Mouse (Mus musculus) limb, embryonic 12.5 days (tissue): ENCODE measurements around the gene Mmp11. TPM values are rescaled to one million over a fixed set of nuclear protein-coding genes. Genes with fewer than 3 reads are reported as not detected.

ENCODE experiments used
- ATAC-seq: fragments of 200-750 bp; cut with Nextera tagmentation; 2 replicates; pipeline ENCODE4 v1.8.0; 2017; ENCODE audit warnings: low read depth, moderate TSS enrichment; ENCODE audit not compliant: insufficient number of reproducible peaks, insufficient read depth, low FRiP score, low TSS enrichment
- H3K27ac ChIP-seq: fragments of 300-500 bp; sonication (generic); 2 replicates; pipeline ENCODE4 v1.5.1; 2016; ENCODE audit warnings: mild to moderate bottlenecking, moderate library complexity
- H3K27me3 ChIP-seq: fragments of 300-500 bp; sonication (generic); 2 replicates; pipeline ENCODE4 v1.6.1; 2016; ENCODE audit warnings: mild to moderate bottlenecking, moderate library complexity
- H3K36me3 ChIP-seq: fragments of 300-500 bp; sonication (generic); 2 replicates; pipeline ENCODE4 v1.6.1; 2016; ENCODE audit warnings: mild to moderate bottlenecking, moderate library complexity
- H3K4me1 ChIP-seq: fragments of 300-500 bp; sonication (generic); replicated peaks from 2 replicates; pipeline ENCODE4 v1.6.1; 2016
- H3K4me2 ChIP-seq: fragments of 300-500 bp; sonication (generic); 2 replicates; pipeline ENCODE4 v1.6.1; 2016; ENCODE audit warnings: mild to moderate bottlenecking, moderate library complexity
- H3K4me3 ChIP-seq: fragments of 300-500 bp; sonication (generic); replicated peaks from 2 replicates; pipeline ENCODE4 v1.5.1; 2016; ENCODE audit warnings: mild to moderate bottlenecking
- H3K9ac ChIP-seq: fragments of 300-500 bp; sonication (generic); replicated peaks from 2 replicates; pipeline ENCODE4 v1.6.1; 2016; ENCODE audit warnings: mild to moderate bottlenecking, moderate library complexity
- H3K9me3 ChIP-seq: fragments of 300-500 bp; sonication (generic); 2 replicates; pipeline ENCODE4 v1.6.1; 2016; ENCODE audit warnings: mild to moderate bottlenecking, moderate library complexity
- WGBS: fragments of 180-500 bp; shearing (Covaris S2); methylation state at CpG from one replicate; pipeline ENCODE4 v1.1.7; 2016; 5-methylcytosine and 5-hydroxymethylcytosine counted together
- polyA plus RNA-seq: library from polyadenylated mRNA; unstranded; fragments of >200 nt; fragmentation: Nextera tagmentation; extraction: Ambion mirVana; gene quantifications from 2 replicates; pipeline ENCODE4 v1.2.1, GENCODE M21; 2016

Gene Mmp11
- polyA plus RNA-seq, 1 experiment from 2014 or later = 96.8 TPM

DNA sequence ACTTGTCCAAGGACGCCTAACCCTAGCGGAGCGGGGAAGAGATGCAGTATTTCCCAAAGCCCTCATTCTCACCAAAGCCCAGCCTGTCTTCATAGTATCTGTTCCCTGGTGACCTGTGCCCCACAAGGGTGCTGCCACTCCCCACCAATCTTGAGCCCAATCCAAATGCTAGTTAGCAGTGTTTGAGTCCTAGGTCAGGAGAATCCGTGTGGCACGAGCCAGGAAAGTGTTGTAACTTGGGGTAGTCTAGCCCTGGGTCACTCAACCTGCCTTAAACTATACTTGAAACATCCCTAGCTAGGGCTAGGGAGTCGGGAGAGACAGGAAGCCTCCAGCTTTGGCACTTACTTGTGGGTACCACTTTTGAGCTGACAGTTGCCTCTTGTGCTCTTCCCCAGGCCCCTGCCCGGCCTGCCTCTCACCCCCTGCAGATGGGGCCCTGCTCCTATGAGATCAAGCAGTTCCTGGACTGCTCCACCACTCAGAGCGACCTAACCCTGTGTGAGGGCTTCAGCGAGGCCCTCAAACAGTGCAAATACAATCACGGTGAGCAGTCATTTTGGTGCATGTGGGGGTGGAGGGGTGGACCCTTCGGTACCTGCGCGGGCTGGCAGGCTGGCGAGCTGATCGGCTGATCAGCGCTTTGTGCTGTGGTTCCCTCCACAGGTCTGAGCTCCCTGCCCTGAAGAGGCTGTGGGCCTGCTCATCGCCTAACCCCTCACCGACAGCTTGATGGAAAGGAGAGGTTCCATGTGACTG lies 792 bp upstream of the Mmp11 start:
- Histone ChIP-seq H3K27me3 (peaks cover 46% of the 10 kb centered on the region), H3K9me3 (no peaks in the 10 kb centered on the region), H3K36me3 (no peaks in the 10 kb centered on the region), H3K4me2 (no peak overlapping the region), H3K4me3 (no peak overlapping the region), H3K4me1 (peaks cover 22% of the 10 kb centered on the region), H3K27ac (no peak overlapping the region), H3K9ac (no peak overlapping the region)
- 35% methylated on average over 18 of the region's 18 CpGs for WGBS
- no peak for ATAC-seq

DNA sequence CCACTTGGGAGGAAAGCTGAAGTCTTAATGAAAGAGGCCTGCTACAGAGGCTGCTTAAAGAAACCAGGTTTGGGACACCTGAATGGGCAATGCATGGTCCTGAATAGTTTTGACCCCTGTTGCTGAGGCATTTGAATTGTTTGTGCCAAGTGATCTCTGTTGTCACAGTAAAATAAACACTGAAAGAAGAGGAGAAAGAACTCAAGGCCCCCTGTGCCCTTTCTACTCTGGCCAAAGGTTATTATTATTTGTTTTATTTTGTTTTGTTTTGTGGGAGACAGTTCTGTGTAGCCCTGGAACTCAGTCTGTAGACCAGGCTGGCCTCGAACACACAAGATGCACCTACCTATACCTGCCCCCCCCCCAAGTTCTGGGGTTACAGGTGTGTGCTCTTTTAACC lies 1.3 kb downstream of the Mmp11 start:
- peak overlapping the region; percentile 87; the same call in 1 of the 2 replicates for H3K4me2 ChIP-seq
- ATAC-seq = no peak
- H3K36me3 ChIP-seq = no peaks in the 10 kb centered on the region
- no peak overlapping the region for H3K9ac ChIP-seq
- H3K4me3 ChIP-seq = no peak overlapping the region
- H3K4me1 ChIP-seq = peaks cover 41% of the 10 kb centered on the region
- no peak overlapping the region for H3K27ac ChIP-seq
- peaks cover 61% of the 10 kb centered on the region for H3K27me3 ChIP-seq
- H3K9me3 ChIP-seq = no peaks in the 10 kb centered on the region
- WGBS = 69% methylated on average over 1 of the region's 1 CpGs

DNA sequence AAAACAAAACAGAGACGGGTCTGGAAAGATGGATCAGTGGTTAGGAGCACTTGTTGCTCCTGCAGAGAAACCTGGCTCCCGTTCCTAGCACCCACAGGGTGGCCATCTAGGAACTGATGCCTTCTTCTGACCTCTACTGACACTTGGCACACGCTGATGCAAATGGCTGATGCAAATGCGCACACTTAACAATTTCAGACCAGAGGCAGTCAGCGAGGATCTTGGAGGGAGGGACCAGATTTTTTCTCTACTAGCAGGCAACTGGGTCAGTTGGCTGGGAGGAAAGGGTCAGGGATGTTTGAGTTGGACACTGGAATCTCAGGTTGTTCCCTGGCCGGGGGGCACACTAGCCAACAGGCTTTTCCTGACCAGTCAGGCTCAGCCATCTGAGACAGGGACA lies 3.4 kb downstream of the Mmp11 start, which contains the start of gene Chchd10:
TSS of gene Chchd10 (plus strand) at position 240 of the 400 bp plus-strand sequence.
- Histone ChIP-seq H3K4me3 (peak within 1 kb of the TSS; percentile 70), H3K27me3 (peaks cover 49% of the 10 kb centered on the region), H3K4me1 (peaks cover 47% of the 10 kb centered on the region), H3K4me2 (peak within 1 kb of the TSS; percentile 91), H3K27ac (peak within 1 kb of the TSS; percentile 79), H3K36me3 (peaks cover 6% of the 10 kb centered on the region), H3K9me3 (no peaks in the 10 kb centered on the region), H3K9ac (peak within 1 kb of the TSS; percentile 91)
- 28% methylated on average over 6 of the region's 6 CpGs for WGBS
- no peak for ATAC-seq

DNA sequence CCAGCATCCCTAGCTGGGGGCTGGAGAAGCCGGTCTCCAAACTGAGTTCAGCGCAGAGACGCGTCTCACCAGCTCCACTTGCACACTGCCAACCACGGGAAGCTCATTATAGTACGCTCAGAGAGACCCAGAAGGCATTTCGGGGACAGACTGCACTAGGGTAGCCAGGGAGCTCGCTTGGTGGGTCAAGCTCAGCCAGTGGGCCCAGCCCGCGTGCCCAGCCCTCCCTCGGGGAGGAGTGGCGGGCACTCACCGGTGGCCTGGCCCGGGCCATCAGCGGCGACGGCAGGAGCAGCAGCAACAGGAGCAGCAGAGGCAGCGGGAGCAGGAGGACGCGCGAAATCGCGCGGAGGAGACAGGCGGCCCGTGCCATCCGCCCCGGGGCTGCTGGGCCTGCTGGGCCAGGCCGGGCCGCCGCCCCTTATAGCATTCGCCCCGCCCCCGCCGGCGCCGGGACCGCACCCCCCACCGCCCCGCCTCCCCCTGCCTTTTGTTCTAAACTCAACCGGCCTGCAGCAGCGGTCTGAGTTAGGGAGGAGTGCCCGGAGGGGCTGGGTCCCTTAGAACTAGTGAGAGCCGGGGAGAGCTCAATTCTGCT lies 4.1 kb downstream of the Mmp11 start:
- no peaks in the 10 kb centered on the region for H3K9me3 ChIP-seq
- peak overlapping the region; percentile 91 for H3K4me2 ChIP-seq
- WGBS = under 1% methylated on average over 37 of the region's 44 CpGs
- ATAC-seq = peak; percentile 69
- H3K27ac ChIP-seq = peak overlapping the region; percentile 79
- peaks cover 13% of the 10 kb centered on the region for H3K36me3 ChIP-seq
- peak overlapping the region; percentile 70 for H3K4me3 ChIP-seq
- H3K4me1 ChIP-seq = peaks cover 47% of the 10 kb centered on the region
- H3K27me3 ChIP-seq = peaks cover 42% of the 10 kb centered on the region
- peak overlapping the region; percentile 91 for H3K9ac ChIP-seq

DNA sequence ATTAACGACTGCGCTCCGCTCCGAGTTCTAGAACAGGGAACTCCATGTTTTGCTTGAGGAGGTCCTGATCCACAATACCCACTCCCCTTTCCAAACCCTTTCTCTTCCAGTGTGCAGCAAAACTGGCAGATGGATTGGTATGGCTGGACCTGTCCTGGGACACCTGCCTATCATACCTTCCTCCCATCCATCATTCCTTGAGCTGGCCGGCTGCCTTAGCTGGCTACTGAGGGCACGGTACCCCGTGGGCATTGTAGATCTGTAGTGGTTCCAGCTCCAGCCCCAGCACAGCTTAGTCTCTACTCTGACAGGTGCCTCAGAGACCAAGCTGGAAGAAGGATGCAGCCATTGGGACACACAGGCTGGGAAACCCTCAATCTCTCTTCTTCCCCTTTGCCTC lies 5.0 kb downstream of the Mmp11 start:
- Histone ChIP-seq H3K4me1 (peaks cover 47% of the 10 kb centered on the region), H3K36me3 (peaks cover 22% of the 10 kb centered on the region), H3K4me3 (peak overlapping the region; percentile 70), H3K27me3 (peaks cover 33% of the 10 kb centered on the region), H3K4me2 (peak overlapping the region; percentile 91), H3K27ac (no peak overlapping the region), H3K9ac (peak overlapping the region; percentile 91), H3K9me3 (no peaks in the 10 kb centered on the region)
- WGBS = 20% methylated on average over 7 of the region's 7 CpGs
- ATAC-seq = no peak

DNA sequence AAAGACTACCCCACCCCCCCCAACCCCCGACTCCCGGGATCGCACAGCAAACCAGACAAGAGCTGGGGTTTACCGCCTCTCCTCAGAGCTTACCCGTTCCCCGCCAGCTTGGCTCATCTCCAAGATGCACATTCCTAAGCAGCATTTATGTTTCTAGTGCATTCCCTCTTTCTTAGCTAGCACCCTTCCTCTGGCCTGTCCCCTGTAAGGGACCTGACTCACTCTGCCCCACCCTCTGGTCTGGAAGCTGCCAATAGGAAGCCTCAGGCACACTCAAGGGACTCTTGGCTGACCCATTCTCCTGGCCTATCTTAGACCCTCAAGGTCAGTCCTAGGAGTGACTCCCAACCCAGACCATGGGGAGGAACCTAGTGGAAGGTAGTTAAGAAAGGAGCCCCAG lies 6.0 kb downstream of the Mmp11 start:
- peak overlapping the region; percentile 91 for H3K4me2 ChIP-seq
- H3K9ac ChIP-seq = 0 out of 2 replicates have a peak overlapping the region, but pooled peaks have one; percentile 18
- H3K27me3 ChIP-seq = peaks cover 23% of the 10 kb centered on the region
- no peak for ATAC-seq
- H3K27ac ChIP-seq = no peak overlapping the region
- peaks cover 37% of the 10 kb centered on the region for H3K4me1 ChIP-seq
- peak overlapping the region; percentile 70 for H3K4me3 ChIP-seq
- peaks cover 32% of the 10 kb centered on the region for H3K36me3 ChIP-seq
- 19% methylated on average over 6 of the region's 6 CpGs for WGBS
- no peaks in the 10 kb centered on the region for H3K9me3 ChIP-seq

DNA sequence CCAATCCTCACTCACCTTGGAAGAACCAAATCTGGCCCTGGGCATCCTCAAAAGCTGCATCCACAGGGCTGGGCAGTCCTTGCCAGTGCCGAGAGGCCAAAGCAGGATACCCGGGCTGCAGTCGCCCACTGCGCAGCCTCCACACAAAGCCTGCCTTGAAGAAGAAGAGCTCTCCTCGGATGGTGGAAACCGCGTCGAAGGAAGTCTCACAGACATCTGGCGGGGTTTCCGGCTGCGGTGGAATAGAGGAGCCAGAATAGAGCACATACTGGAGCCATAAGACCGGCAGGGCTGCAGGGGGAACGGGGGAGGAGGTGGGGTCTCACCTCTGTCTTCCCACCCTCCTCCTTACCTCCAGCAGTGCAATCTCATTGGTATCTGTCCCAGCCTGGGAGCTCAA lies 9.9 kb downstream of the Mmp11 start:
- no peak overlapping the region for H3K9ac ChIP-seq

DNA sequence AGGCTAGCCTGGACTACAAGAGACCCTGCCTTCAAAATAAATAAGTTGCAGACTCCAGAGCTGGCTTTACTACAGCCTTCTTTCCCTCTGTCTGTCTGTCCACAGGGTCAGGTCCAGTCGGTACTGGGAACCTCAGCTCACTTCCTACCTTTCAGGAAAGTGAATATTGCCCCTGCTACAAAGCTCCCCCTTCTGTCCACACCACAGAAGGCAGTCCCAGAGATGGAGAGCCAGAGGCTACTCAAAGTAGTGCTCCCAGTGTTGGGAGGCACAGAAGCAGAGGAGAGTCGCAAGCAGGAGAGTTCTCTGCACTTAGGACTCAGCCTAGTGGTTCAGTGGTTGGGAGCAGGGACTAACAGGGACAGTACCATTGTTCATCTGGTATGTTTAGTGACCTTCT lies 12.0 kb downstream of the Mmp11 start:
- no peak overlapping the region for H3K4me3 ChIP-seq
- no peak overlapping the region for H3K27ac ChIP-seq
- H3K9me3 ChIP-seq = no peaks in the 10 kb centered on the region
- H3K27me3 ChIP-seq = no peaks in the 10 kb centered on the region
- 71% methylated on average over 2 of the region's 2 CpGs for WGBS
- H3K9ac ChIP-seq = no peak overlapping the region
- peaks cover 63% of the 10 kb centered on the region for H3K36me3 ChIP-seq
- peaks cover 25% of the 10 kb centered on the region for H3K4me1 ChIP-seq
- no peak for ATAC-seq
- no peak overlapping the region for H3K4me2 ChIP-seq

More for the DNA sequence above, 9.9 kb downstream of the Mmp11 start:
- 66% methylated on average over 13 of the region's 13 CpGs for WGBS
- ATAC-seq = no peak
- H3K4me3 ChIP-seq = no peak overlapping the region
- no peak overlapping the region for H3K27ac ChIP-seq
- no peaks in the 10 kb centered on the region for H3K9me3 ChIP-seq
- H3K36me3 ChIP-seq = peaks cover 59% of the 10 kb centered on the region
- H3K27me3 ChIP-seq = peaks cover 11% of the 10 kb centered on the region
- no peak overlapping the region for H3K4me2 ChIP-seq
- H3K4me1 ChIP-seq = peaks cover 35% of the 10 kb centered on the region

DNA sequence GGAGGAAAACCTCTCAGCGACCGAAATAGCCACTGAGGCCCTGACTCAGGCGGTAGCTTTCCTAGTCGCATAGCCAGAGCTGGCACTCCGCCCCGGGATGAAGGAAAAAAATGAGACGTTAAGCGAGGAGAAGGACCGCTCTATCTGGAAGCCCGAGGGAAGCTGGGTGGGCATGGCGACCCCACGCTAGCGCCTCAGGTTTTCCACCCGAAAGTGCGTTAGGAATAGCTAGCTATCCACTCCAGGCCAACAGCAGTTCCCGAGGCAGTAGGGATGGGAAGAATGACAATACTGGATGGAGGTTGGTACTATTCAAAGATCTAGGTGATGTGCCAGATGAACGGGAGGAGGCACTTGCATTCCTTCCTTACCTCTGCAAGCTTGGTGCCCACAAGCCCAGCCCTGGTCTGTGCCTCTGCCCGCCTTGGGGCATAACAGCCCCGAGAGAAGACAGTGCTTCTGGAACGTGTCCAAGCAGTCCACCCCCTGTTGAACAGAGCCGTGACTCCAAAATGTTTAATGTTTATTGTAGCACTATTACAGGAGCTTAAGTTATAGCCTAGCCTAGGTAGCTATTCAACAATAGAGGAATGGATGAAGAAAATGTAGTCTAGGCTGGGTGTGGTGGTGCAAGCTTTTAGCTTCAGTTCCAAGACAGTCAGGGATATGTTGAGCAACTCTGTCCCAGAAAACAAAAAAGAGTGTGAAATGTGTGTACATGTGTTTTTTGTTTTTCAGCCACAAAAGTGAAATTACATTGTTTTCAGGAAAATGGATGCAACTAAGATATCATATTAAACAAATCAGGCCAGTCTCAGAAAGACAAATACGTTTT lies 14.4 kb downstream of the Mmp11 start:
- Histone ChIP-seq H3K27me3 (no peaks in the 10 kb centered on the region), H3K36me3 (peaks cover 64% of the 10 kb centered on the region), H3K4me1 (peaks cover 47% of the 10 kb centered on the region), H3K9ac (peak overlapping the region; percentile 95), H3K27ac (peak overlapping the region; percentile 94), H3K9me3 (no peaks in the 10 kb centered on the region), H3K4me2 (peak overlapping the region; percentile 81), H3K4me3 (peak overlapping the region; percentile 82)
- ATAC-seq = peak; percentile 43
- WGBS = 4% methylated on average over 22 of the region's 22 CpGs

DNA sequence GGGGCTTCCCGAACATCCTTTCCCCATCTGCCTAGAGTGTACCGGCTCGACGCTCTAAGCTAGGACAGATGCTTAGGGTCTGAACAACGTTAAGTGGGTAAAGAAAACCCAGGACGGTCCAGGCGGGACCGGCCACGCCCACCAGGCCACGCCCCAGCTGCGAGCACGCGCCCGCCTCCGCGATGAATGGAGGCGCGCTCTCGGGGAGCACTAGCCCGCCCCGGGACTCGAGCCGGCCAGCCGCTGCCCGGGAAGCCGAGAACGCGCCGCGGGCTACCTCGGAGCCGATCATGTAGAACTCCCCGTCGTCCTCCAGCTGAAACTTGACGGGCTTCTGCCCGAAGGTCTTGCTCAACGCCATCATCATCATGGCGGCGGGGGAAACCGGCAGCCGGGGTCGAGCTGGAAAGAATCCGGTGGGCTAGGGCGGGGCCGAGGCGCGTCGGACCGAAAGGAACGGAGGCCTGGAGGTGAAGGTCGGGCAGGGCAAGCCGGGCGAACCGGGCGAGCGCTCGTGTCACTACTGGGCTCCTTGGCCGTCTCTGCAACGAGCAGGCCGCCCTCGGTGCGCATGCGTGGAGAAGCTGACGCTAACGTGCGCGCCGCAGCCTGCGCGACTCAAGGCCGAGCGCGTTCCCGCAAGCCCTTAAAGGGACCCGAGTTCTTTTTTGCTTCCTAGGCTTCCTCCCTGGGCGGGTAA lies 15.1 kb downstream of the Mmp11 start, which contains the start of gene Smarcb1:
TSS of gene Smarcb1 (minus strand) at position 592 of the 700 bp plus-strand sequence.
- Histone ChIP-seq H3K9ac (peak within 1 kb of the TSS; percentile 95), H3K27me3 (no peaks in the 10 kb centered on the region), H3K27ac (peak within 1 kb of the TSS; percentile 94), H3K4me2 (peak within 1 kb of the TSS; percentile 81), H3K4me3 (peak within 1 kb of the TSS; percentile 82), H3K36me3 (peaks cover 64% of the 10 kb centered on the region), H3K9me3 (no peaks in the 10 kb centered on the region), H3K4me1 (peaks cover 51% of the 10 kb centered on the region)
- under 1% methylated on average over 75 of the region's 76 CpGs for WGBS
- ATAC-seq = peak; percentile 80
